Mouse (Mus musculus) bone marrow macrophage, adult 2 months (primary cell): ENCODE measurements around the gene Ier3.
A peak's percentile ranks its signal among the peaks of the same experiment; 100 is the strongest.

ENCODE experiments used
- CTCF ChIP-seq: IDR thresholded peaks from 2 replicates; pipeline ENCODE4 v1.5.1; 2012; ENCODE audit warnings: low read depth, mild to moderate bottlenecking, low read length, moderate library complexity
- POLR2A ChIP-seq: IDR thresholded peaks from 2 replicates; pipeline ENCODE4 v1.6.1; 2012; ENCODE audit warnings: mild to moderate bottlenecking, low read depth, low read length, borderline replicate concordance

DNA sequence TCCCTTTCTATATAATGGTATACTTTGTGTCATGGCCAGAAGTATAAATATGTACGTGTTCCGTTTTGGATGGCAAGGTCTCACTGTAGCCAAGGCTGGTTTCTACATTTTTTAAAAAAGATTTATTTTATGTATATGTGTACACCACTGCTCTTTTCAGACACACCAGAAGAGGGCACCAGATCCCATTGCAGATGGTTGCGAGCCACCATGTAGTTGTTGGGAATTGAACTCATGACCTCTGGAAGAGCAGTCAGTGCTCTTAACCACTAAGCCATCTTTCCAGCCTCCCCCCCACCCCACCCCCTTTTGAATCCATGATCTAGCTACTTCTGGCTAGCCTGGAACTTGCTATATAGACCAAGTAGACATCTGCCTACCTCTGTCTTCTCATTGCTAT lies 22.0 kb downstream of the Ier3 start:
- TF ChIP-seq CTCF (peak; percentile 41; the same call in 1 of the 2 replicates), POLR2A (no peak)
